Mouse (Mus musculus): ENCODE measurements around the gene Eif5a.

DNA sequence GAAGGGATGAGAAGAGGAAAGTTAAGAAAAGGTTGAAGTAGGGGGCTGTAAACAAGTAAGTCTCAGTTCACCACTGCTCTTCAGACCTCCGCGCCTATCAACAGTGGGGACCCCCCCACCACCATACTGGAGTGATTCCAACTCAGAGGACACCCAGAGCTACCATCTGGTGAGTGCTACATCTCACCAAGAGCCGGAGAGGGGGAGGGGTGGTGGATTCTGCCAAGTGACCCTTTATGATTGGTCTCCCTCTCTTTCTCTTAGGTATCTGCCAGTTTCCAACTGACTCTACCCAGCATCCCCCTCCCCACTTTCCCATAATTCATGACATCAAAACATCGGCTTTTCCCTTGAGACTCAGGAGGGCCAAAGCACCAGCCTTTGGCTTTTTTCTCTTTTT lies 19.2 kb upstream of the Eif5a start:
- TF ChIP-seq CTCF (IDR thresholded peaks at IDR 0.05; ENCODE audit: low read depth, low read length) = no peak
- TF ChIP-seq GATA1 (IDR thresholded peaks at IDR 0.05; ENCODE audit: borderline replicate concordance, low read length) = no peak
